Mouse (Mus musculus): ENCODE data around the gene Brd3. TPM values are rescaled to one million over a fixed set of nuclear protein-coding genes. Genes with fewer than 3 reads are reported as not detected.
"Not testable (repeated sequence)": the region's sequence is repeated elsewhere in the genome, so short reads cannot be mapped to it uniquely, and the experiment has no call there.

Gene Brd3
- polyA plus RNA-seq, 1 experiment from 2014 or later = 140 TPM

GRCm38 (mm10) chr2:27539772-27540514 lies 32.5 kb upstream of the Brd3 start:
- Histone ChIP-seq H3K4me2 (peak overlapping the region; percentile 55), H3K9me3 (no peaks in the 10 kb centered on the region), H3K4me1 (peaks cover 20% of the 10 kb centered on the region), H3K36me3 (replicated peaks) (peaks cover 19% of the 10 kb centered on the region), H3K27ac (peak overlapping the region; percentile 89), H3K4me3 (replicated peaks) (peak overlapping the region; percentile 38), H3K27me3 (no peaks in the 10 kb centered on the region), H3K9ac (peak overlapping the region; percentile 46)
- ATAC-seq (ENCODE audit: low FRiP score) = peak; percentile 97
- WGBS = under 1% methylated on average over 46 of the region's 46 CpGs

- Histone ChIP-seq H3K4me2 (peak overlapping the region; percentile 45), H3K4me3 (replicated peaks) (peak overlapping the region; percentile 38; the same call in 1 of the 2 replicates), H3K9ac (no peak overlapping the region; the same call in 1 of the 2 replicates), H3K27ac (peak overlapping the region; percentile 89), H3K27me3 (no peaks in the 10 kb centered on the region), H3K36me3 (replicated peaks) (peaks cover 26% of the 10 kb centered on the region), H3K9me3 (no peaks in the 10 kb centered on the region), H3K4me1 (peaks cover 20% of the 10 kb centered on the region)
- ATAC-seq (ENCODE audit: low FRiP score) = no peak
- WGBS = 18% methylated on average over 5 of the region's 5 CpGs
Measured at GRCm38 (mm10) chr2:27539336-27539735, 31.9 kb upstream of the Brd3 start.

GRCm38 (mm10) chr2:27538455-27539330 lies 31.2 kb upstream of the Brd3 start:
- H3K27ac ChIP-seq = peak overlapping the region; percentile 89
- H3K27me3 ChIP-seq; ATAC-seq (ENCODE audit: low FRiP score); H3K9me3 ChIP-seq; H3K9ac ChIP-seq: not testable (repeated sequence)
- H3K4me3 ChIP-seq (replicated peaks) = 0 out of 2 replicates have a peak overlapping the region, but pooled peaks have one; percentile 38
- H3K36me3 ChIP-seq (replicated peaks) = peaks cover 32% of the 10 kb centered on the region
- peak overlapping the region; percentile 45 for H3K4me2 ChIP-seq
- 67% methylated on average over 5 of the region's 5 CpGs for WGBS
- H3K4me1 ChIP-seq = peaks cover 20% of the 10 kb centered on the region

- no peaks in the 10 kb centered on the region for H3K9me3 ChIP-seq
- 90% methylated on average over 3 of the region's 3 CpGs for WGBS
- peaks cover 45% of the 10 kb centered on the region for H3K36me3 ChIP-seq (replicated peaks)
- H3K9ac ChIP-seq = no peak overlapping the region
- H3K4me3 ChIP-seq (replicated peaks) = no peak overlapping the region
- no peak overlapping the region for H3K27ac ChIP-seq
- H3K27me3 ChIP-seq = no peaks in the 10 kb centered on the region
- peaks cover 30% of the 10 kb centered on the region for H3K4me1 ChIP-seq
- no peak overlapping the region for H3K4me2 ChIP-seq
- no peak for ATAC-seq (ENCODE audit: low FRiP score)
Measured at GRCm38 (mm10) chr2:27518283-27518682, 10.8 kb upstream of the Brd3 start.

GRCm38 (mm10) chr2:27516289-27516688 lies 8.8 kb upstream of the Brd3 start:
- Histone ChIP-seq H3K27ac (no peak overlapping the region), H3K27me3 (no peaks in the 10 kb centered on the region), H3K4me1 (peaks cover 30% of the 10 kb centered on the region), H3K9me3 (0 out of 2 replicates have a peak, but pooled peaks cover 3% of the 10 kb centered on the region), H3K36me3 (replicated peaks) (peaks cover 31% of the 10 kb centered on the region), H3K4me2 (peak overlapping the region; percentile 97), H3K4me3 (replicated peaks) (peak overlapping the region; percentile 96), H3K9ac (peak overlapping the region; percentile 92)
- WGBS = 17% methylated on average over 1 of the region's 1 CpGs
- no peak for ATAC-seq (ENCODE audit: low FRiP score)

- Histone ChIP-seq H3K27ac (peak overlapping the region; percentile 85), H3K36me3 (replicated peaks) (peaks cover 24% of the 10 kb centered on the region), H3K4me3 (replicated peaks) (peak overlapping the region; percentile 96), H3K4me2 (peak overlapping the region; percentile 97), H3K9me3 (0 out of 2 replicates have a peak, but pooled peaks cover 3% of the 10 kb centered on the region), H3K9ac (peak overlapping the region; percentile 92), H3K4me1 (peaks cover 30% of the 10 kb centered on the region), H3K27me3 (no peaks in the 10 kb centered on the region)
- under 1% methylated on average over 20 of the region's 40 CpGs for WGBS
- ATAC-seq (ENCODE audit: low FRiP score) = peak; percentile 57
Measured at GRCm38 (mm10) chr2:27515341-27516166, 8.1 kb upstream of the Brd3 start.

GRCm38 (mm10) chr2:27514639-27515328 lies 7.3 kb upstream of the Brd3 start, which contains the start of gene Wdr5:
TSS of gene Wdr5 (plus strand) at chr2:27515157.
- WGBS = under 1% methylated on average over 48 of the region's 57 CpGs
- peak within 1 kb of the TSS; percentile 85 for H3K27ac ChIP-seq

GRCm38 (mm10) chr2:27513861-27514260 lies 6.4 kb upstream of the Brd3 start:
- H3K4me1 ChIP-seq = peaks cover 30% of the 10 kb centered on the region
- WGBS = 79% methylated on average over 5 of the region's 5 CpGs
- peak overlapping the region; percentile 92; the same call in 1 of the 2 replicates for H3K9ac ChIP-seq
- peaks cover 7% of the 10 kb centered on the region for H3K36me3 ChIP-seq (replicated peaks)
- no peak for ATAC-seq (ENCODE audit: low FRiP score)
- peak overlapping the region; percentile 96 for H3K4me3 ChIP-seq (replicated peaks)
- H3K9me3 ChIP-seq = 0 out of 2 replicates have a peak, but pooled peaks cover 3% of the 10 kb centered on the region
- H3K27me3 ChIP-seq = no peaks in the 10 kb centered on the region
- H3K27ac ChIP-seq = peak overlapping the region; percentile 85
- H3K4me2 ChIP-seq = peak overlapping the region; percentile 97

More at GRCm38 (mm10) chr2:27514639-27515328, 7.3 kb upstream of the Brd3 start, which contains the start of gene Wdr5:
- Histone ChIP-seq H3K4me3 (replicated peaks) (peak within 1 kb of the TSS; percentile 96), H3K36me3 (replicated peaks) (peaks cover 16% of the 10 kb centered on the region), H3K4me2 (peak within 1 kb of the TSS; percentile 97), H3K9ac (peak within 1 kb of the TSS; percentile 92), H3K4me1 (peaks cover 30% of the 10 kb centered on the region), H3K9me3 (0 out of 2 replicates have a peak, but pooled peaks cover 3% of the 10 kb centered on the region), H3K27me3 (no peaks in the 10 kb centered on the region)
- peak; percentile 92 for ATAC-seq (ENCODE audit: low FRiP score)

GRCm38 (mm10) chr2:27512909-27513308 lies 5.4 kb upstream of the Brd3 start:
- ATAC-seq (ENCODE audit: low FRiP score) = no peak
- Histone ChIP-seq H3K4me1 (peaks cover 30% of the 10 kb centered on the region), H3K9ac (no peak overlapping the region), H3K27me3 (no peaks in the 10 kb centered on the region), H3K9me3 (0 out of 2 replicates have a peak, but pooled peaks cover 3% of the 10 kb centered on the region), H3K4me2 (no peak overlapping the region), H3K36me3 (replicated peaks) (no peaks in the 10 kb centered on the region), H3K4me3 (replicated peaks) (no peak overlapping the region), H3K27ac (no peak overlapping the region)
- 94% methylated on average over 3 of the region's 3 CpGs for WGBS

GRCm38 (mm10) chr2:27510706-27511105 lies 3.2 kb upstream of the Brd3 start:
- whole genome bisulfite sequencing = 93% methylated on average over 7 of the region's 7 CpGs
- Histone ChIP-seq H3K4me1 (peaks cover 13% of the 10 kb centered on the region), H3K9ac (no peak overlapping the region), H3K9me3 (0 out of 2 replicates have a peak, but pooled peaks cover 3% of the 10 kb centered on the region), H3K4me3 (replicated peaks) (no peak overlapping the region), H3K36me3 (replicated peaks) (no peaks in the 10 kb centered on the region), H3K27me3 (no peaks in the 10 kb centered on the region), H3K4me2 (no peak overlapping the region), H3K27ac (no peak overlapping the region)
- ATAC-seq (ENCODE audit: low FRiP score) = no peak

GRCm38 (mm10) chr2:27506658-27507057 lies 804 bp downstream of the Brd3 start:
- H3K9me3 ChIP-seq; H3K27me3 ChIP-seq; H3K9ac ChIP-seq; H3K27ac ChIP-seq; H3K36me3 ChIP-seq (replicated peaks); ATAC-seq (ENCODE audit: low FRiP score); H3K4me1 ChIP-seq; H3K4me3 ChIP-seq (replicated peaks); H3K4me2 ChIP-seq: not testable (repeated sequence)
- 81% methylated on average over 2 of the region's 4 CpGs for WGBS

Measured in forebrain, embryonic 12.5 days (tissue).